Mouse (Mus musculus): Measurements from ENCODE around the gene Il3.

- TF ChIP-seq CTCF (IDR thresholded peaks at IDR 0.05; ENCODE audit: extremely low read depth, insufficient read depth, insufficient read length, insufficient replicate concordance): no peak
- no peak for TF ChIP-seq POLR2A (IDR thresholded peaks at IDR 0.05; ENCODE audit: low read depth, low read length)
These were observed 43.2 kb downstream of the Il3 start for GRCm38 (mm10) chr11:54223637-54224474.
